Mouse (Mus musculus) colon, adult 2 months (tissue): ENCODE data around the gene Mdm2. TPM values are rescaled to one million over a fixed set of nuclear protein-coding genes. Genes with fewer than 3 reads are reported as not detected.

ENCODE experiments used
- polyA plus RNA-seq: library from polyadenylated mRNA; depleted of rRNA; stranded (reverse); fragments of >200 nt; gene quantifications from 2 replicates; pipeline ENCODE4 v1.2.3, GENCODE M21; 2012; rRNA removed

Gene Mdm2
- 50.9 and 54.3 TPM in 2 replicates for polyA plus RNA-seq

GRCm38 (mm10) chr10:117710604-117711141 lies at the start of gene Mdm2:
TSS of gene Mdm2 (minus strand) at chr10:117710758.

DNA sequence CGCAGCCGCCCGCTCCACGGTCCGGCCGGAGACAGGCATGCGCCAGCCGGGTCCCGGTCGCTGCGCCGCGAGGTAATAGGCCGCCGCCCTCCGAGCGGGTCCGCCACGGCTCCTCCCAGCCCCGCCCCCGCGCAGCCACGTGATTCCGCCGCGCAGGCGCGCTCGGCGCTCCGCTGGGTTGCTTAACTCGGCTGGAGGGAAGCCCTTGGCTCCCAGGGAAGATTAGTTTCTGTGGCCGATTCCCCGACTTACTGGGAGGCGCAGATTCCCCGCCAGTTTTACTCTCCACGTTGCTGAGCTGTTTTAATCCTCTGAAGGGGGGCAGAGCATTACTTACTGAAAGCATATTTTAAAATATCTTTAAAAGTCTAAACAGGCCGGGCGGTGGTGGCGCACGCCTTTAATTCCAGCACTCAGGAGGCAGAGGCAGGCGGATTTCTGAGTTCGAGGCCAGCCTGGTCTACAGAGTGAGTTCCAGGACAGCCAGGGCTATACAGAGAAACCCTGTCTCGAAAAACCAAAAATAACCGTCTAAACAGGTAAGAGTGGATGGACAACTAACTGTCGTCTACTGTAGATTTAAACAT lies 35.8 kb upstream of the Mdm2 start, which contains the start of gene Slc35e3:
Slc35e3 (minus strand) TSS at position 69 of the 587 bp plus-strand sequence.

Other genes with a start within 250 kb of the Mdm2 start
- 28.0 and 29.3 TPM in 2 replicates for gene Cpm, start 81.3 kb downstream of the Mdm2 start, polyA plus RNA-seq
- gene Slc35e3, start 35.6 kb upstream of the Mdm2 start, polyA plus RNA-seq = 15.2 and 15.3 TPM in 2 replicates
- 2.8 and 3.4 TPM in 2 replicates for gene Nup107, start 81.9 kb upstream of the Mdm2 start, polyA plus RNA-seq
- 24.4 and 32.1 TPM in 2 replicates for gene Rap1b, start 135.3 kb upstream of the Mdm2 start, polyA plus RNA-seq